Mouse (Mus musculus) left cerebral cortex, adult 2 months (tissue): ENCODE measurements at regions not wholly inside any gene's neighbourhood (a gene's known extent, or its start where the extent isn't known, plus 50 kb on each side); places are given as distances from the start of the nearest gene placed in this dataset.

ENCODE experiments used
- DNase-seq, 2 experiments: peaks; one replicate each; pipeline ENCODE4 v3.0.0; 2021 to 2022; ENCODE audit warnings: low spot score in 2 of 2, mixed read lengths in 1 of 2; ENCODE audit errors: extremely low spot score in 1 of 2
- H3K27ac ChIP-seq: fragments of 200-600 bp; 2 replicates; pipeline ENCODE4 v1.8.1; 2022
- H3K4me3 ChIP-seq: fragments of 200-600 bp; 2 replicates; pipeline ENCODE4 v1.8.1; 2022
- CTCF ChIP-seq: fragments of 200-600 bp; IDR thresholded peaks from 2 replicates; pipeline ENCODE4 v1.8.1; 2022; ENCODE audit warnings: antibody characterized with exemption, mild to moderate bottlenecking, moderate library complexity
- intact Hi-C: fragments of 180-260 bp; cut with DNase I; formaldehyde crosslinking; loops from one replicate; pipeline ENCODE4 v1.15.1; 2025

DNA sequence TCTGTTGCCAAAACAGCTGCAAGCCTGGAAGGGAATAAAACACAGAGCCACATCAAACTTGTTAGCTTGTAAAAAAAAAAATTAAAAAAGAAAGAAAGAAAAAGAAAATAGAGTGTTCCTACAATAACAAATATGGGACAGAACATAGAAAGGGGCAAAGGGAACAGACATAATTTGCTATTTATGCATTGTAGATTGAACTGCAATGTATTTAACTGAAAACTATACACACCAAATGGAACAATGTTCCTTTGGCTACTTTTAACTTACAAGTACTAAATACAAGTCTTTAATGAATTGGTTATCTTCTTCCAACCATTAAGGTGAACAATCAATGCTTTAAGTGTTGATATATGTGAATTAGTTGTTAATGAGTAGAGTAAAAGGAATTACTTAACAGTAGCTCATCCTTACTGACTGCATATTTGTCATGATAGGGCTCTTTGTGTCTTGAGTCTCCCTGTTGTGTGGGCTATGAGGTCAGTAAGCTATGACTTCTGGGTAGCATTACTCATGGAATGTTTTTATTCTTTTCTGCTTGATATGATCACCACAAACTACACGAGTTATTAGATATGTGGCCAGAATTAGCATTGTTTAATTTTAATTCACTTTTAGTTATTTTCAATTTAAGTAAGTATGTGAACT lies 597.0 kb upstream of the Megf9 start:
- no peak for TF ChIP-seq CTCF
- Histone ChIP-seq H3K4me3 (no peak overlapping the region), H3K27ac (no peak overlapping the region)
- no peak for DNase-seq
- intact Hi-C loops: no loop called here

DNA sequence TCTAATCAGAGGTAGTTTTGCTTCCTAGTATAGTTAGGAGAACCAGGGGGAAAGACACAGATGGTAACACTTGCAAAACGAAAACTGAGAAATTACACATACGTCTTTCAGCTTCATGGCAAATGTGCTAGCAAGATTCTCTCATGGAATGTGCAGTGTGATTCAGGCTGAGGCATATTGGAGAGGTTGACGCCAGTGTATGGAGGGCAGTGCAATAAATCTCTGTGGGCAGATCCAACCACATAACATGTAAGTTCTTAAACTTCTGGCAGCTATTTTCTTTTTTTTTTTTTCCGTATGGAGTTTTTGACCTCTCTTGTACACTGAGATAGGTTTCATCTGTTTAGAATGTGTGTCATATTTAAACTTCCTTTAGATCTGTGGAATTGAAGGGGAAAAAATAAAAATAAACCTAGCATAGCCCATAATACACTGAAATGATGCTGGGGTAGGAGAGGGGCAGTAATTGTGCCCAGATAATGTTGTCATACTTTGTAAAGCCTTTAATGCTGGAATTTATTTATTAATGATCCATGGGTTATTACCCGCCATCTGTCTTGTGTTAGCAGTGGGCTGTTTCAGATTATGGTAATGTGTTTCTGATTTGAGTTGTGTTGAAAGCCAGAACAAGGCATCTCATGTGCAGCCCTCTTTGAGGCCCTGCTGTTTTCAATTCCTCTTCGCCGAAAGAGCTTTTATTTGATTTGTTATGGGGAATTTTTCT lies 596.3 kb upstream of the Megf9 start:
- no peak for DNase-seq
- H3K4me3 ChIP-seq: no peak overlapping the region
- intact Hi-C loops: no loop called here
- no peak for TF ChIP-seq CTCF
- H3K27ac ChIP-seq: no peak overlapping the region

DNA sequence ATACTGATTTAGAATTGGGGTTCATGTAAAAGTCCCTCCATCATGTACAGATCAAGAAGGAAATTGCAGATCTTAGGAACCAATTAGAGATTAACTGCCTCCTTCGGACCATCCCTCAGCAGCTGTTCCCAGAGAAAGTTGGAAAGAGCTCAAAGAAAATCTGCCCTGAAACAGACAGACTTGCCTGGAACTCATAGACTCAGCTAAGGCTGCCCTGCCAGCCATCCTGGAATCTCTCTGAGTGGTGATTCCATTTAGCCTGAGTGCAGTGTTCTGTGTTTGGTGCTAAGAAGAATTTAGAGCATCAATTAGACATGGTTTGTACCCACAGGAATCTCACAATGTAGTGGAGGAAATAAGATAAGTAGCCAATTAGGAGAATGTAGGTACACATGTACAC lies 594.5 kb upstream of the Megf9 start:
- intact Hi-C loops: no loop called here
- no peak overlapping the region for H3K4me3 ChIP-seq
- no peak for DNase-seq
- no peak for TF ChIP-seq CTCF
- H3K27ac ChIP-seq: no peak overlapping the region
